Mouse (Mus musculus) adrenal gland, adult 8-10 months (tissue): ENCODE results near the gene Cables2. TPM values are rescaled to one million over a fixed set of nuclear protein-coding genes. Genes with fewer than 3 reads are reported as not detected.
A peak's percentile ranks its signal among the peaks of the same experiment; 100 is the strongest.

Source experiments
- DNase-seq: peaks from one replicate; pipeline ENCODE4 v3.0.0; 2022
- total RNA-seq, 4 experiments: library from RNA; stranded (reverse); gene quantifications; 2 replicates each; pipeline ENCODE4 v1.2.4; 2022

Gene Cables2
- total RNA-seq, 4 experiments from 2014 or later = 13.6 to 17.0 (median 15.1) TPM

GRCm38 (mm10) chr2:180254436-180255209 lies 18.7 kb downstream of the Cables2 start:
- no peak for DNase-seq

GRCm38 (mm10) chr2:180251838-180252237 lies 21.5 kb downstream of the Cables2 start:
- no peak for DNase-seq

- DNase-seq = peak; percentile 68
These were observed 22.2 kb downstream of the Cables2 start for GRCm38 (mm10) chr2:180250930-180251611.

GRCm38 (mm10) chr2:180248947-180249660 lies 24.2 kb downstream of the Cables2 start:
- no peak for DNase-seq

- no peak for DNase-seq
These were observed 25.4 kb downstream of the Cables2 start for GRCm38 (mm10) chr2:180247916-180248315.

GRCm38 (mm10) chr2:180243108-180243507 lies 30.2 kb downstream of the Cables2 start:
- no peak for DNase-seq

- DNase-seq = no peak
These were observed 34.7 kb downstream of the Cables2 start for GRCm38 (mm10) chr2:180238591-180238990.

GRCm38 (mm10) chr2:180237601-180238345 lies 35.5 kb downstream of the Cables2 start:
- no peak for DNase-seq

GRCm38 (mm10) chr2:180236930-180237329 lies 36.4 kb downstream of the Cables2 start:
- DNase-seq = no peak

- no peak for DNase-seq
These were observed 36.8 kb downstream of the Cables2 start for GRCm38 (mm10) chr2:180236500-180236899.

- DNase-seq = no peak
These were observed 37.5 kb downstream of the Cables2 start for GRCm38 (mm10) chr2:180235788-180236187.

GRCm38 (mm10) chr2:180234980-180235379 lies 38.3 kb downstream of the Cables2 start:
- DNase-seq = no peak

- DNase-seq = no peak
These were observed 38.9 kb downstream of the Cables2 start for GRCm38 (mm10) chr2:180234353-180234752.

GRCm38 (mm10) chr2:180233101-180233904 lies 40.0 kb downstream of the Cables2 start:
- no peak for DNase-seq

GRCm38 (mm10) chr2:180230482-180230881 lies 42.8 kb downstream of the Cables2 start:
- no peak for DNase-seq

- DNase-seq = no peak
These were observed 44.2 kb downstream of the Cables2 start for GRCm38 (mm10) chr2:180229129-180229528.

- peak; percentile 91 for DNase-seq
These were observed 44.7 kb downstream of the Cables2 start for GRCm38 (mm10) chr2:180228592-180228991.

- DNase-seq = no peak
These were observed 45.2 kb downstream of the Cables2 start for GRCm38 (mm10) chr2:180228060-180228458.

GRCm38 (mm10) chr2:180227262-180228059 lies 45.8 kb downstream of the Cables2 start:
- no peak for DNase-seq

- DNase-seq = peak; percentile 67
These were observed 47.4 kb downstream of the Cables2 start, which contains the start of gene Lama5 for GRCm38 (mm10) chr2:180225762-180226378. Gene Lama5 (minus strand): TSS chr2:180225859.
